Mouse (Mus musculus) spleen, adult 2 months (tissue): ENCODE results near the gene Urah.

Source experiments
- CTCF ChIP-seq: fragments of 200-500 bp; IDR thresholded peaks from 2 replicates; pipeline ENCODE4 v1.5.1; 2011; ENCODE audit warnings: mild to moderate bottlenecking, inconsistent platforms; ENCODE audit not compliant: insufficient read depth, insufficient read length, insufficient replicate concordance; ENCODE audit errors: extremely low read depth
- POLR2A ChIP-seq: fragments of 200-500 bp; IDR thresholded peaks from 2 replicates; pipeline ENCODE4 v1.6.1; 2011; ENCODE audit warnings: low read depth, low read length, inconsistent platforms

DNA sequence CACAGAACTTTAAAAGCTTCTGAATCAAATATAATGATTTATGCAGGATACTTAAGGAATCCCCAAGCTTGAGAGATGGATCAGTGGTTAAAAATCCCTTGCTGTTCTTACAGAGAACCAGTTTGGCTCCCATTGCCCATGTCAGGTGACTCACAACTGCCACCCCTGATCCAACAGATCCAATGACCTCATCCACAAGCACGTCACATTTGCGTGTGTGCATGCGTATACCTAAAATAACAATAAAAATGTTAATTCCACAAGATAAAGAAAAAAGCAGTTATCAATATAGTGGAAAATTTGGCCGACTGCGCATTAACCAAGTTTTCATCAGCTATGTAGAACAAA, 13.5 kb upstream of the Urah start:
- no peak for TF ChIP-seq POLR2A
- TF ChIP-seq CTCF = no peak
